Comparison of ENCODE assay signal across 14 mouse cellular contexts in the genomic region with DNA sequence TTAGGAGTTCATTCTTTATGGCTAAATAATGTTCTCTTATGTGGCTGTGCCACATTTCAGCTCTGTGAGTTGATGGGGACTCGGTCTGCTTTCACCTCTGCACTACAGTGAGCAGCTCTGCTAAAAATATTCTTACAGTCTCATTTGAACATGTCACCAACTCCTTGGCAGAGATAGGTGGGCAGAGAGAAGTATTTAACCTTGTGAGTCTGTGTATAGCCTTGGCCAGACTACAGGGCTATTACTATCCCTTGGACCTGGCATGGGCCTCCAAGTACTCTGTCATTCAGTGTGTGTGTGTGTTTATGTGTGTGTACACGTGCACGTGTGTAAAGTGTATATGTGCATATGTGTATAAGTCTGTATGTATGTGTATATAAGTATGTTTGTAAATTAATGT. TPM values are rescaled to one million over a fixed set of nuclear protein-coding genes. Genes with fewer than 3 reads are reported as not detected.
"Had no signal": no experiment of that assay in that cellular context is flagged by ENCODE, and none has a peak within 500 bp of the region (broad histone marks: within the 10 kb centered on the region; RNA-seq: fewer than 3 reads in every experiment).

No protein-coding gene starts in this region.

RNA-seq across cellular contexts. Expression of a gene that starts 1.1 kb away (rescaled TPM):
- total RNA-seq: neutrophil, adult 5-6 weeks had no signal
- polyA plus RNA-seq: neural tube, embryonic 13.5 days; neural tube, embryonic 14.5 days; neural tube, embryonic 15.5 days; small intestine, adult 2 months; spleen, adult 2 months; stomach, embryonic 14.5 days; stomach, embryonic 15.5 days; stomach, embryonic 16.5 days; stomach, postnatal 0 days; testis, adult 2 months; thymus, adult 2 months; thymus, postnatal 0 days; urinary bladder, adult 2 months had no signal

RNA-seq across cellular contexts. Expression of a gene that starts 4.6 kb away (rescaled TPM):
- total RNA-seq: neutrophil, adult 5-6 weeks had no signal
- polyA plus RNA-seq: neural tube, embryonic 13.5 days; neural tube, embryonic 14.5 days; neural tube, embryonic 15.5 days; small intestine, adult 2 months; spleen, adult 2 months; stomach, embryonic 14.5 days; stomach, embryonic 15.5 days; stomach, embryonic 16.5 days; stomach, postnatal 0 days; testis, adult 2 months; thymus, adult 2 months; thymus, postnatal 0 days; urinary bladder, adult 2 months had no signal

RNA-seq across cellular contexts. Expression of a gene that starts 6.7 kb away (rescaled TPM):
- total RNA-seq: neutrophil, adult 5-6 weeks had no signal
- polyA plus RNA-seq: neural tube, embryonic 13.5 days; neural tube, embryonic 14.5 days; neural tube, embryonic 15.5 days; small intestine, adult 2 months; spleen, adult 2 months; stomach, embryonic 14.5 days; stomach, embryonic 15.5 days; stomach, embryonic 16.5 days; stomach, postnatal 0 days; testis, adult 2 months; thymus, adult 2 months; thymus, postnatal 0 days; urinary bladder, adult 2 months had no signal

RNA-seq across cellular contexts. Expression of a gene that starts 11.5 kb away (rescaled TPM):
- total RNA-seq: neutrophil, adult 5-6 weeks had no signal
- polyA plus RNA-seq: neural tube, embryonic 13.5 days; neural tube, embryonic 14.5 days; neural tube, embryonic 15.5 days; small intestine, adult 2 months; spleen, adult 2 months; stomach, embryonic 14.5 days; stomach, embryonic 15.5 days; stomach, embryonic 16.5 days; stomach, postnatal 0 days; testis, adult 2 months; thymus, adult 2 months; thymus, postnatal 0 days; urinary bladder, adult 2 months had no signal

RNA-seq across cellular contexts. Expression of a gene that starts 12.3 kb away (rescaled TPM):
- total RNA-seq: neutrophil, adult 5-6 weeks had no signal
- polyA plus RNA-seq: neural tube, embryonic 13.5 days; neural tube, embryonic 14.5 days; neural tube, embryonic 15.5 days; small intestine, adult 2 months; spleen, adult 2 months; stomach, embryonic 14.5 days; stomach, embryonic 15.5 days; stomach, embryonic 16.5 days; stomach, postnatal 0 days; testis, adult 2 months; thymus, adult 2 months; thymus, postnatal 0 days; urinary bladder, adult 2 months had no signal
